Mouse (Mus musculus): ENCODE measurements at regions not wholly inside any gene's neighbourhood (a gene's known extent, or its start where the extent isn't known, plus 50 kb on each side); places are given as distances from the start of the nearest gene placed in this dataset.

DNA sequence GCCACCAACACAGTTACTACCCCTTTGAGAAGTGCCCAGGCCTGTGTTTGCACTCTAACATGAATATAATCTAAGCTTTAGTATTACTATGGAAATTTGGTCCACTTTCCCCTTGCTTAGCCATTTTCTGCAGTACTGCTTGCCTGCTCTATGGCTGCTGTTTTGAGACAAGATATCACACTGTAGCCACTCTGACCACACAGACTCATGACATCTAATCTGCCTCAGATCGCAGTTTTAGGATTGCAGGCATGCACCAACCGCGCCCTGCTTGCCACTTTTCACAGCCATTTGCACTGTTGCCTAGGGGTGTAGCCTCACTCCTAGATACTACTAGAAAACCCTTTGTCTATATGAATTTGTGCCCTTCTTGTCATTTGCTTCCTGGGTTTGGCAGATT, 107.4 kb upstream of the Teddm2 start:
- TF ChIP-seq POLR2A (IDR thresholded peaks at IDR 0.05; ENCODE audit: low read depth, low read length) (no peak), CTCF (IDR thresholded peaks at IDR 0.05; ENCODE audit: extremely low read depth, insufficient read length, insufficient replicate concordance, low read depth, low read length) (no peak)

All from small intestine, adult 2 months (tissue).